Mouse (Mus musculus): Measurements from ENCODE around the gene Lag3. TPM values are rescaled to one million over a fixed set of nuclear protein-coding genes. Genes with fewer than 3 reads are reported as not detected.

Gene Lag3
- polyA plus RNA-seq, 1 experiment from 2014 or later = 2.3 TPM

GRCm38 (mm10) chr6:124890997-124891396 lies 20.5 kb downstream of the Lag3 start:
- TF ChIP-seq EP300 (IDR thresholded peaks at IDR 0.05) (no peak), CTCF (IDR thresholded peaks at IDR 0.05) (no peak)
- no peak overlapping the region for H3K9ac ChIP-seq (replicated peaks; ENCODE audit: low read depth)
- no peak overlapping the region for H3K4me3 ChIP-seq (ENCODE audit: low read depth, low read length)
- H3K4me2 ChIP-seq (replicated peaks; ENCODE audit: low read depth, low read length) = no peak overlapping the region
- no peaks in the 10 kb centered on the region for H3K9me3 ChIP-seq (ENCODE audit: low read length)
- no peak for ATAC-seq
- no peaks in the 10 kb centered on the region for H3K36me3 ChIP-seq (ENCODE audit: insufficient read depth, low read length)
- no peaks in the 10 kb centered on the region for H3K27me3 ChIP-seq (replicated peaks; ENCODE audit: insufficient read depth, low read length)
- no peak for DNase-seq (ENCODE audit: low spot score)
- H3K4me1 ChIP-seq (ENCODE audit: insufficient read depth, low read depth, low read length) = no peaks in the 10 kb centered on the region
- 42% methylated on average over 6 of the region's 6 CpGs for WGBS
- no peak overlapping the region for H3K27ac ChIP-seq (ENCODE audit: low read length)

GRCm38 (mm10) chr6:124888555-124889125 lies 22.9 kb downstream of the Lag3 start:
- H3K9ac ChIP-seq (replicated peaks; ENCODE audit: low read depth) = no peak overlapping the region
- TF ChIP-seq CTCF (IDR thresholded peaks at IDR 0.05) = no peak
- DNase-seq (ENCODE audit: low spot score) (no peak), ATAC-seq (no peak)
- H3K4me1 ChIP-seq (ENCODE audit: insufficient read depth, low read depth, low read length) = no peaks in the 10 kb centered on the region
- WGBS = 87% methylated on average over 6 of the region's 6 CpGs
- no peak overlapping the region for H3K4me3 ChIP-seq (ENCODE audit: low read depth, low read length)
- H3K36me3 ChIP-seq (ENCODE audit: insufficient read depth, low read length) = no peaks in the 10 kb centered on the region
- no peaks in the 10 kb centered on the region for H3K27me3 ChIP-seq (replicated peaks; ENCODE audit: insufficient read depth, low read length)
- no peaks in the 10 kb centered on the region for H3K9me3 ChIP-seq (ENCODE audit: low read length)
- no peak overlapping the region for H3K4me2 ChIP-seq (replicated peaks; ENCODE audit: low read depth, low read length)
- no peak overlapping the region for H3K27ac ChIP-seq (ENCODE audit: low read length)

GRCm38 (mm10) chr6:124887986-124888385 lies 23.5 kb downstream of the Lag3 start, which contains the start of gene Cd4:
TSS of gene Cd4 (minus strand) at chr6:124888221.
- H3K9ac ChIP-seq (replicated peaks; ENCODE audit: low read depth) = no peak within 1 kb of the TSS
- 68% methylated on average over 9 of the region's 9 CpGs for WGBS
- H3K9me3 ChIP-seq (ENCODE audit: low read length) = no peaks in the 10 kb centered on the region

GRCm38 (mm10) chr6:124885956-124886381 lies 25.5 kb downstream of the Lag3 start:
- H3K4me2 ChIP-seq (replicated peaks; ENCODE audit: low read depth, low read length) = no peak overlapping the region
- H3K36me3 ChIP-seq (ENCODE audit: insufficient read depth, low read length) = no peaks in the 10 kb centered on the region
- no peak for TF ChIP-seq CTCF (IDR thresholded peaks at IDR 0.05)
- no peak for TF ChIP-seq EP300 (IDR thresholded peaks at IDR 0.05)
- H3K4me1 ChIP-seq (ENCODE audit: insufficient read depth, low read depth, low read length) = no peaks in the 10 kb centered on the region
- ATAC-seq (no peak), DNase-seq (ENCODE audit: low spot score) (no peak)
- H3K9ac ChIP-seq (replicated peaks; ENCODE audit: low read depth) = no peak overlapping the region
- no peak overlapping the region for H3K27ac ChIP-seq (ENCODE audit: low read length)
- no peaks in the 10 kb centered on the region for H3K27me3 ChIP-seq (replicated peaks; ENCODE audit: insufficient read depth, low read length)
- WGBS = 89% methylated on average over 8 of the region's 8 CpGs
- no peak overlapping the region for H3K4me3 ChIP-seq (ENCODE audit: low read depth, low read length)
- no peaks in the 10 kb centered on the region for H3K9me3 ChIP-seq (ENCODE audit: low read length)

More at GRCm38 (mm10) chr6:124887986-124888385, 23.5 kb downstream of the Lag3 start, which contains the start of gene Cd4:
- DNase-seq (ENCODE audit: low spot score) (no peak), ATAC-seq (no peak)
- Histone ChIP-seq H3K27ac (ENCODE audit: low read length) (no peak within 1 kb of the TSS), H3K4me1 (ENCODE audit: insufficient read depth, low read depth, low read length) (no peaks in the 10 kb centered on the region), H3K4me2 (replicated peaks; ENCODE audit: low read depth, low read length) (no peak within 1 kb of the TSS), H3K4me3 (ENCODE audit: low read depth, low read length) (no peak within 1 kb of the TSS), H3K36me3 (ENCODE audit: insufficient read depth, low read length) (no peaks in the 10 kb centered on the region), H3K27me3 (replicated peaks; ENCODE audit: insufficient read depth, low read length) (no peaks in the 10 kb centered on the region)
- TF ChIP-seq EP300 (IDR thresholded peaks at IDR 0.05) (no peak), CTCF (IDR thresholded peaks at IDR 0.05) (no peak)

- Histone ChIP-seq H3K9me3 (ENCODE audit: low read length) (no peaks in the 10 kb centered on the region), H3K4me1 (ENCODE audit: insufficient read depth, low read depth, low read length) (no peaks in the 10 kb centered on the region), H3K27ac (ENCODE audit: low read length) (no peak overlapping the region), H3K9ac (replicated peaks; ENCODE audit: low read depth) (no peak overlapping the region), H3K27me3 (replicated peaks; ENCODE audit: insufficient read depth, low read length) (no peaks in the 10 kb centered on the region), H3K4me2 (replicated peaks; ENCODE audit: low read depth, low read length) (no peak overlapping the region), H3K36me3 (ENCODE audit: insufficient read depth, low read length) (no peaks in the 10 kb centered on the region), H3K4me3 (ENCODE audit: low read depth, low read length) (no peak overlapping the region)
- ATAC-seq (no peak), DNase-seq (ENCODE audit: low spot score) (no peak)
- TF ChIP-seq EP300 (IDR thresholded peaks at IDR 0.05) (no peak), CTCF (IDR thresholded peaks at IDR 0.05) (no peak)
- WGBS = 73% methylated on average over 10 of the region's 10 CpGs
These were observed 26.6 kb downstream of the Lag3 start for GRCm38 (mm10) chr6:124884714-124885500.

GRCm38 (mm10) chr6:124883351-124883750 lies 28.2 kb downstream of the Lag3 start:
- Histone ChIP-seq H3K4me3 (ENCODE audit: low read depth, low read length) (no peak overlapping the region), H3K4me2 (replicated peaks; ENCODE audit: low read depth, low read length) (no peak overlapping the region), H3K27me3 (replicated peaks; ENCODE audit: insufficient read depth, low read length) (no peaks in the 10 kb centered on the region), H3K4me1 (ENCODE audit: insufficient read depth, low read depth, low read length) (no peaks in the 10 kb centered on the region), H3K27ac (ENCODE audit: low read length) (no peak overlapping the region), H3K36me3 (ENCODE audit: insufficient read depth, low read length) (no peaks in the 10 kb centered on the region), H3K9me3 (ENCODE audit: low read length) (no peaks in the 10 kb centered on the region), H3K9ac (replicated peaks; ENCODE audit: low read depth) (no peak overlapping the region)
- DNase-seq (ENCODE audit: low spot score) (no peak), ATAC-seq (no peak)
- WGBS = 78% methylated on average over 10 of the region's 10 CpGs
- TF ChIP-seq EP300 (IDR thresholded peaks at IDR 0.05) (no peak), CTCF (IDR thresholded peaks at IDR 0.05) (no peak)

All from lung, postnatal 0 days (tissue).